Mouse (Mus musculus) lung, adult 2 months (tissue): ENCODE results near the gene Olfr631.

Experiments
- CTCF ChIP-seq: fragments of 200-500 bp; IDR thresholded peaks from 2 replicates; pipeline ENCODE4 v1.5.1; 2011; ENCODE audit warnings: mild to moderate bottlenecking, low read length, control low read depth; ENCODE audit not compliant: insufficient read depth
- POLR2A ChIP-seq: fragments of 200-500 bp; IDR thresholded peaks from 2 replicates; pipeline ENCODE4 v1.6.1; 2011; ENCODE audit warnings: low read depth, mild to moderate bottlenecking, control low read depth, low read length, borderline replicate concordance; ENCODE audit errors: extremely low read depth

DNA sequence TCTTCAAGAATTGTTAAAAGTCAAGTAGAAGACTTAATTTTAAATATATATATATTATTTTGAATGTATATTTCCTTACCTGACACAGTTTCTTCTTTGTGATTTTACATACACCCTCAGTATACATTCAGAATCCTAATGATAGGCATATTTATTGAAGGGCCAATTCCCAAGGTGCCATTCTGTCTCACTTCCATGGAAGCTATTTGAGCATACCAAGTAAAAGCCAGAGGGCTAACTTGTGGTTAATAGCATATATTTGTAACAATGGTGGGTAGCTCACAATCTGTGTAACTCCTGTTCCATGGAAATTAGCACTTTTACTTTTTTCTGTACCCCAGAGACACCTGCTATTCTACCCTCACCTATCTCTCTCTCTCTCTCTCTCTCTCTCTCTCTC, 42.5 kb upstream of the Olfr631 start, which contains the start of gene Olfr66:
- TF ChIP-seq CTCF (no peak), POLR2A (no peak)
